Mouse (Mus musculus) C2C12 (cell line): ENCODE measurements around the gene Gm266. TPM values are rescaled to one million over a fixed set of nuclear protein-coding genes. Genes with fewer than 3 reads are reported as not detected.

Source experiments
- H3K27me3 ChIP-seq: one replicate; pipeline ENCODE4 v1.6.1; 2011; ENCODE audit not compliant: control insufficient read depth, insufficient read depth, insufficient read length
- H3K36me3 ChIP-seq: one replicate; pipeline ENCODE4 v1.6.1; 2011; ENCODE audit not compliant: control insufficient read depth, insufficient read depth
- H3K4me3 ChIP-seq: one replicate; pipeline ENCODE4 v1.5.1; 2011; ENCODE audit warnings: mild to moderate bottlenecking, control low read depth; ENCODE audit not compliant: poor library complexity, insufficient read depth, severe bottlenecking
- H3K79me2 ChIP-seq: one replicate; pipeline ENCODE4 v1.6.1; 2011; ENCODE audit not compliant: control insufficient read depth, insufficient read depth
- H3K79me3 ChIP-seq: one replicate; pipeline ENCODE4 v1.6.1; 2011; ENCODE audit warnings: low read depth, control low read depth
- H3ac ChIP-seq: one replicate; pipeline ENCODE3; 2011; ENCODE audit warnings: low read depth; ENCODE audit not compliant: control insufficient read depth, insufficient read length
- CEBPB ChIP-seq: IDR thresholded peaks from one replicate; pipeline ENCODE4 v1.6.1; 2011; ENCODE audit warnings: low read depth, mild to moderate bottlenecking, control low read depth, moderate library complexity
- CTCF ChIP-seq: IDR thresholded peaks from one replicate; pipeline ENCODE4 v1.5.1; 2011; ENCODE audit not compliant: control insufficient read depth, insufficient read depth, insufficient read length
- FOSL1 ChIP-seq: IDR thresholded peaks from one replicate; pipeline ENCODE4 v1.8.0; 2011; ENCODE audit warnings: mild to moderate bottlenecking, low read length; ENCODE audit not compliant: poor library complexity, insufficient read depth, severe bottlenecking
- MAX ChIP-seq: IDR thresholded peaks from one replicate; pipeline ENCODE4 v1.6.1; 2011; ENCODE audit warnings: mild to moderate bottlenecking, control low read depth
- MYOD1 ChIP-seq: IDR thresholded peaks from one replicate; pipeline ENCODE4 v1.6.1; 2011; ENCODE audit warnings: low read depth; ENCODE audit not compliant: control insufficient read depth, insufficient read length
- MYOG ChIP-seq: IDR thresholded peaks from one replicate; pipeline ENCODE4 v1.6.1; 2011; ENCODE audit not compliant: control insufficient read depth, insufficient read length; ENCODE audit errors: extremely low read depth
- USF1 ChIP-seq: IDR thresholded peaks from one replicate; pipeline ENCODE4 v1.6.1; 2011; ENCODE audit warnings: low read depth, mild to moderate bottlenecking, control low read depth, moderate library complexity
- polyA plus RNA-seq: library from polyadenylated mRNA; unstranded; fragments of >200 nt; fragmentation: generic; extraction: Trizol; gene quantifications from one replicate; pipeline ENCODE4 v1.2.1, GENCODE M21; 2012; ENCODE audit warnings: missing spikeins

The Gm266 gene
- polyA plus RNA-seq, 1 experiment, result 2.1 TPM

DNA sequence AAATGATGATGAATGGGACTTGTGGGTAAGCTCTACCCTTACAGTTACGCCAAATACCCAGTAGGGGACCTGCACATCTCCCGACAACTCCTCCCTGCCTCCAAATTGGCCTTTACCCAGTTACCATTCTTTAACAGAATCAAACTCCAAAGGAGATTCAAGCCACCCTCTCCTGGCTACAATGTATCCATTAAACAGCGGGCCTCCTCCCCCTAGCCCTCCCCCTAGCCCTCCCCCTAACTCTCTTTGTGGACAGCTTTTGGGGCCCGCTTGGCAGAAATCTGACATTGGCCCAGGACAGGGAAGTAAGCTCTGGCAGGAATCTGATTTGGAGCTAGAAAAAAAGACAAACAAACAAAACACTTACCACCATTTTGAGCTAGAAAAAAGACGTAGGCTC is 14.0 kb upstream of the Gm266 start:
- no peaks in the 10 kb centered on the region for H3K36me3 ChIP-seq
- H3K4me3 ChIP-seq, result no peak overlapping the region
- no peaks in the 10 kb centered on the region for H3K79me2 ChIP-seq
- no peaks in the 10 kb centered on the region for H3K27me3 ChIP-seq
- H3K79me3 ChIP-seq, result no peaks in the 10 kb centered on the region
- H3ac ChIP-seq, result no peak overlapping the region
- TF ChIP-seq MAX (no peak), CTCF (no peak), CEBPB (no peak), FOSL1 (no peak), MYOG (no peak), MYOD1 (no peak), USF1 (no peak)

GRCm38 (mm10) chr12:111497076-111497475 is 11.5 kb upstream of the Gm266 start:
- Histone ChIP-seq H3K36me3 (no peaks in the 10 kb centered on the region), H3K79me3 (no peaks in the 10 kb centered on the region), H3K27me3 (no peaks in the 10 kb centered on the region), H3K79me2 (no peaks in the 10 kb centered on the region), H3K4me3 (no peak overlapping the region), H3ac (no peak overlapping the region)
- TF ChIP-seq CEBPB (no peak), MYOD1 (no peak), USF1 (no peak), FOSL1 (no peak), MAX (no peak), MYOG (no peak), CTCF (no peak)

DNA sequence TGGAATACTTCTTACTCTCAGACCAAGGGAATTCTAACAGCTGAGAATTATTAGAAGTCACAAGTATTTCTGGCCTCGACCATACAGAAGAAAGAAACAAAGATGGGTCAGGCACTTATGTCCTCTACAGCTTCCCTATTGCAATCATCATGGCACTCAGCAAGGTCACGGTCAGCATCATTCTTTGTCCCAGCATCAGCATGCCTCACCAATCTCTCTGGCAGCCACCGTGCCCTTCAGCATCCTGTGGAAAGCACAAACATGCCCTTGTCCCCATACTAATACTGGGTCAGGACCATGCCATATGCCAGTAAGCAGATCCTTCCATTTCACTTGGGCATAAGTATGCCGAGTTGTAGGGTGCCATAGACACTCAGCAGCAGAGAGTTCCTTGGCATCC is 9.3 kb upstream of the Gm266 start:
- peaks cover 5% of the 10 kb centered on the region for H3K27me3 ChIP-seq
- H3K4me3 ChIP-seq, result no peak overlapping the region
- H3K79me2 ChIP-seq, result no peaks in the 10 kb centered on the region
- no peaks in the 10 kb centered on the region for H3K79me3 ChIP-seq
- no peak overlapping the region for H3ac ChIP-seq
- TF ChIP-seq CEBPB (no peak), USF1 (no peak), CTCF (no peak), FOSL1 (no peak), MAX (no peak), MYOG (no peak), MYOD1 (no peak)
- no peaks in the 10 kb centered on the region for H3K36me3 ChIP-seq

GRCm38 (mm10) chr12:111489261-111489865 is 3.7 kb upstream of the Gm266 start:
- no peak overlapping the region for H3K4me3 ChIP-seq
- H3K36me3 ChIP-seq, result no peaks in the 10 kb centered on the region
- H3K79me3 ChIP-seq, result no peaks in the 10 kb centered on the region
- no peak for TF ChIP-seq CTCF
- no peak for TF ChIP-seq FOSL1
- no peak for TF ChIP-seq USF1
- no peak for TF ChIP-seq MYOG
- no peak for TF ChIP-seq MAX
- no peak for TF ChIP-seq MYOD1
- no peak for TF ChIP-seq CEBPB
- H3ac ChIP-seq, result no peak overlapping the region
- no peaks in the 10 kb centered on the region for H3K79me2 ChIP-seq
- H3K27me3 ChIP-seq, result peaks cover 20% of the 10 kb centered on the region

GRCm38 (mm10) chr12:111486455-111486854 is 832 bp upstream of the Gm266 start:
- Histone ChIP-seq H3K27me3 (peaks cover 20% of the 10 kb centered on the region), H3ac (no peak overlapping the region), H3K4me3 (no peak overlapping the region), H3K36me3 (no peaks in the 10 kb centered on the region), H3K79me2 (no peaks in the 10 kb centered on the region), H3K79me3 (no peaks in the 10 kb centered on the region)
- no peak for TF ChIP-seq USF1
- TF ChIP-seq CEBPB, result no peak
- no peak for TF ChIP-seq MAX
- no peak for TF ChIP-seq MYOG

GRCm38 (mm10) chr12:111485046-111485651 is 474 bp downstream of the Gm266 start:
- no peak for TF ChIP-seq USF1
- TF ChIP-seq CTCF, result no peak
- TF ChIP-seq FOSL1, result no peak
- no peak for TF ChIP-seq CEBPB
- no peak for TF ChIP-seq MYOD1
- no peak for TF ChIP-seq MYOG
- TF ChIP-seq MAX, result no peak
- H3K27me3 ChIP-seq, result peaks cover 16% of the 10 kb centered on the region
- H3K36me3 ChIP-seq, result no peaks in the 10 kb centered on the region
- H3K79me2 ChIP-seq, result no peaks in the 10 kb centered on the region
- no peaks in the 10 kb centered on the region for H3K79me3 ChIP-seq
- H3K4me3 ChIP-seq, result no peak overlapping the region
- H3ac ChIP-seq, result no peak overlapping the region
